In the genomic region with DNA sequence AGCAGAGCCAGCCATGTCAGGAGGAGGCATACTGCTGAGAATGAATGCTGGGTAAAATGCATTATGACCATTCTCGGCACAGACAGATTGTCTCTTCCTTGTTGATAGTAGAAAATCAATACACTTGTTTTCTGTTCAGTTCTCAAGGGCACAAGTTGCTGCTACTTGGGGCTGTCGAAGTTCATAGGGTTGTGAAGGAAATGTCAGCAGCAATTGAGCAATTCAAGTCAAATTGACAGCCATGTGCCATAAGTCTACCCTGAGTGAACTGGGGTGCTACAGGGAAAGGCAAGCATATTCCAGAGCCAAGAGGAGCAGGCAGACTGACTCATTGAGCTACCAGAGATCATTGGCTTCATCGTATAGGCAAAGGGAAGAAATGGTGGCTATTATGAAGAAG, we compare ENCODE assay signal across 27 mouse cellular contexts.
"Had no signal": no experiment of that assay in that cellular context is flagged by ENCODE, and none has a peak within 500 bp of the region (broad histone marks: within the 10 kb centered on the region; RNA-seq: fewer than 3 reads in every experiment).

No protein-coding gene starts in this region.

- DNase-seq: cerebellum, adult 2 months; cerebellum, adult 8-10 months; cerebellum, adult 9-10 months; cerebellum, adult 9-11 months; cerebellum, postnatal 14 days; cerebellum, postnatal 25 days; cerebellum, postnatal 36 days; embryo, embryonic 11 days; forebrain, postnatal 0 days; gastrocnemius, adult 2 months; gastrocnemius, postnatal 10 days; gastrocnemius, postnatal 14 days; gastrocnemius, postnatal 25 days; gastrocnemius, postnatal 36 days; heart, adult 18-20 months; heart, adult 2 months had no signal

- H3K4me1 ChIP-seq: embryonic facial prominence, embryonic 12.5 days; embryonic facial prominence, embryonic 13.5 days; embryonic facial prominence, embryonic 15.5 days; forebrain, embryonic 10.5 days; forebrain, embryonic 12.5 days; forebrain, embryonic 13.5 days; forebrain, embryonic 15.5 days had no signal

- H3K4me2 ChIP-seq: embryonic facial prominence, embryonic 12.5 days; embryonic facial prominence, embryonic 13.5 days; embryonic facial prominence, embryonic 15.5 days; forebrain, embryonic 12.5 days; forebrain, embryonic 13.5 days; forebrain, embryonic 15.5 days had no signal

- H3K36me3 ChIP-seq: embryonic facial prominence, embryonic 10.5 days; embryonic facial prominence, embryonic 12.5 days; embryonic facial prominence, embryonic 13.5 days; embryonic facial prominence, embryonic 15.5 days; forebrain, embryonic 10.5 days; forebrain, embryonic 12.5 days; forebrain, embryonic 15.5 days had no signal

- ATAC-seq: forebrain, embryonic 13.5 days; forebrain, embryonic 14.5 days; forebrain, embryonic 15.5 days; forebrain, embryonic 16.5 days; forebrain, postnatal 0 days had no signal

- H3K9ac ChIP-seq: embryonic facial prominence, embryonic 12.5 days; embryonic facial prominence, embryonic 13.5 days; embryonic facial prominence, embryonic 15.5 days; forebrain, embryonic 12.5 days; forebrain, embryonic 13.5 days; forebrain, embryonic 15.5 days; forebrain, postnatal 0 days had no signal

- H3K27me3 ChIP-seq: embryonic facial prominence, embryonic 12.5 days; embryonic facial prominence, embryonic 13.5 days; embryonic facial prominence, embryonic 15.5 days; forebrain, embryonic 12.5 days; forebrain, embryonic 13.5 days; forebrain, embryonic 15.5 days had no signal

- H3K9me3 ChIP-seq: embryonic facial prominence, embryonic 10.5 days; embryonic facial prominence, embryonic 12.5 days; embryonic facial prominence, embryonic 15.5 days; forebrain, embryonic 10.5 days; forebrain, embryonic 12.5 days; forebrain, embryonic 15.5 days had no signal

- H3K27ac ChIP-seq: embryonic facial prominence, embryonic 10.5 days; embryonic facial prominence, embryonic 12.5 days; embryonic facial prominence, embryonic 13.5 days; embryonic facial prominence, embryonic 15.5 days; forebrain, embryonic 10.5 days; forebrain, embryonic 12.5 days; forebrain, embryonic 13.5 days; forebrain, embryonic 15.5 days; gastrocnemius, adult 2 months; heart, adult 2 months had no signal

- H3K4me3 ChIP-seq: embryonic facial prominence, embryonic 10.5 days; embryonic facial prominence, embryonic 12.5 days; embryonic facial prominence, embryonic 13.5 days; embryonic facial prominence, embryonic 15.5 days; erythroblast, embryonic 14.5 days; forebrain, embryonic 10.5 days; forebrain, embryonic 12.5 days; forebrain, embryonic 13.5 days; forebrain, embryonic 15.5 days; gastrocnemius, adult 2 months; heart, adult 2 months had no signal
